Mouse (Mus musculus) lung, embryonic 14.5 days (tissue): ENCODE data around the gene Cpt1a. TPM values are rescaled to one million over a fixed set of nuclear protein-coding genes. Genes with fewer than 3 reads are reported as not detected.
A peak's percentile ranks its signal among the peaks of the same experiment; 100 is the strongest.

ENCODE experiments used
- ATAC-seq: fragments of 200-750 bp; cut with Nextera tagmentation; 2 replicates; pipeline ENCODE4 v1.8.0; 2017; ENCODE audit warnings: mild to moderate bottlenecking, moderate TSS enrichment, moderate library complexity; ENCODE audit not compliant: insufficient read depth
- DNase-seq: peaks from one replicate; pipeline ENCODE4 v3.0.0-alpha.2; 2015
- H3K27ac ChIP-seq: fragments of 300-500 bp; sonication (generic); 2 replicates; pipeline ENCODE4 v1.5.1; 2014; ENCODE audit warnings: low read depth, mild to moderate bottlenecking, moderate library complexity
- H3K27me3 ChIP-seq: fragments of 300-500 bp; sonication (generic); 2 replicates; pipeline ENCODE4 v1.6.1; 2014; ENCODE audit warnings: low read length, control low read depth; ENCODE audit not compliant: insufficient read depth
- H3K36me3 ChIP-seq: fragments of 300-500 bp; sonication (generic); 2 replicates; pipeline ENCODE4 v1.6.1; 2014; ENCODE audit warnings: control low read depth; ENCODE audit not compliant: insufficient read depth
- H3K4me1 ChIP-seq: fragments of 300-500 bp; sonication (generic); 2 replicates; pipeline ENCODE4 v1.6.1; 2014; ENCODE audit warnings: antibody characterized with exemption, control low read depth; ENCODE audit not compliant: insufficient read depth
- H3K4me2 ChIP-seq: fragments of 300-500 bp; sonication (generic); 2 replicates; pipeline ENCODE4 v1.6.1; 2014; ENCODE audit warnings: mild to moderate bottlenecking
- H3K4me3 ChIP-seq: fragments of 300-500 bp; sonication (generic); 2 replicates; pipeline ENCODE4 v1.5.1; 2014; ENCODE audit warnings: low read depth, low read length
- H3K9ac ChIP-seq: fragments of 300-500 bp; sonication (generic); 2 replicates; pipeline ENCODE4 v1.6.1; 2014
- H3K9me3 ChIP-seq: fragments of 300-500 bp; sonication (generic); 2 replicates; pipeline ENCODE4 v1.6.1; 2016; ENCODE audit warnings: low read depth, low read length, control low read depth
- CTCF ChIP-seq: IDR thresholded peaks from 2 replicates; pipeline ENCODE4 v1.5.1; 2016; ENCODE audit warnings: antibody characterized with exemption, low read depth
- WGBS: fragments of 180-500 bp; shearing (Covaris S2); extraction: QIAGEN DNeasy Blood & Tissue Kit; methylation state at CpG from one replicate; pipeline ENCODE4 v1.1.7; 2014; 5-methylcytosine and 5-hydroxymethylcytosine counted together
- polyA plus RNA-seq: library from polyadenylated mRNA; unstranded; fragments of >200 nt; fragmentation: Nextera tagmentation; extraction: Ambion mirVana; gene quantifications from 2 replicates; pipeline ENCODE4 v1.2.1, GENCODE M21; 2014

Cpt1a gene
- polyA plus RNA-seq, 1 experiment from 2014 or later = 18.9 TPM

DNA sequence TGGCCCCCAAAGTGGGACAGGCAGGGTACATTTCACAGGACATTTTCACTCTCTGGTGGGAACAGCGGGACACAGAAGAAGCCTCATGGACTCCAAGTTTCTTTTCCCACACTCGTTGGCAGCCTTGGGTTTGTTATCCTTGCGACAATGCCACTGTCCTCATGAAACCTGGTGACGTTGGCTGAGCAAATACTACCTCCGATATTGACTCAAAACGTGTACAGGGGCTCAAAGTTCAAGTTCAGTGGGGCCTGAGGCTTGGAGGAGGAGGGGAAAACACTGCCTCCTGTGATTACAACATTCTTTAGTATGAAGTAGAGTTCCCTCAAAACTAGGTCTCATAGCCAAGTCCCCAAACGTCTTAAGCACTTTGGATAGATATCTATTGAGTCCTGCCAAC lies 2.0 kb upstream of the Cpt1a start:
- WGBS = 64% methylated on average over 7 of the region's 7 CpGs
- Histone ChIP-seq H3K36me3 (no peaks in the 10 kb centered on the region), H3K9me3 (no peaks in the 10 kb centered on the region), H3K4me2 (no peak overlapping the region), H3K27ac (no peak overlapping the region), H3K4me3 (no peak overlapping the region), H3K27me3 (0 out of 2 replicates have a peak, but pooled peaks cover 6% of the 10 kb centered on the region), H3K4me1 (peaks cover 10% of the 10 kb centered on the region), H3K9ac (no peak overlapping the region)
- no peak for TF ChIP-seq CTCF
- ATAC-seq = no peak
- no peak for DNase-seq

DNA sequence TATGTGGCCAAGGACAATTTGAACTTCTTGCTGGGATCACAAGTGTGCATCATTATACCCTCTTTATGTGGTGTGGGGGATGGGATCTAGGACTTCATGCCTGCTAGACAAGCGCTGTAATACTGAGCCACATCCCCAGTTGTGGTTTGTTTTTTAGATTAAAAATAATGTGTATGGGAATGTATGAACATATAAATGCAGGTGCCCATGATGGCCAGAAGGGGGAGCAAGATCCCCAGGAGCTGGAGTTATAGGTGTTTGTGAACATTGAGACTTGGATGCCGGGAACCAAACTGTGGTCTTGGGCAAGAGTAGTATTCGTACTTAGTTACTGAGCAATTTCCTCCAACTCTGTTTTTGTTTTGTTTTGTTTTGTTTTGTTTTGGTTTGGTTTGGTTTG lies 1.3 kb upstream of the Cpt1a start:
- TF ChIP-seq CTCF = peak; percentile 59
- no peaks in the 10 kb centered on the region for H3K9me3 ChIP-seq
- WGBS = 76% methylated on average over 3 of the region's 3 CpGs
- peaks cover 10% of the 10 kb centered on the region for H3K4me1 ChIP-seq
- no peak overlapping the region for H3K4me2 ChIP-seq
- H3K4me3 ChIP-seq = no peak overlapping the region
- no peaks in the 10 kb centered on the region for H3K36me3 ChIP-seq
- H3K27me3 ChIP-seq = 0 out of 2 replicates have a peak, but pooled peaks cover 6% of the 10 kb centered on the region
- no peak overlapping the region for H3K9ac ChIP-seq
- peak; percentile 23 for DNase-seq
- no peak overlapping the region for H3K27ac ChIP-seq
- no peak for ATAC-seq

DNA sequence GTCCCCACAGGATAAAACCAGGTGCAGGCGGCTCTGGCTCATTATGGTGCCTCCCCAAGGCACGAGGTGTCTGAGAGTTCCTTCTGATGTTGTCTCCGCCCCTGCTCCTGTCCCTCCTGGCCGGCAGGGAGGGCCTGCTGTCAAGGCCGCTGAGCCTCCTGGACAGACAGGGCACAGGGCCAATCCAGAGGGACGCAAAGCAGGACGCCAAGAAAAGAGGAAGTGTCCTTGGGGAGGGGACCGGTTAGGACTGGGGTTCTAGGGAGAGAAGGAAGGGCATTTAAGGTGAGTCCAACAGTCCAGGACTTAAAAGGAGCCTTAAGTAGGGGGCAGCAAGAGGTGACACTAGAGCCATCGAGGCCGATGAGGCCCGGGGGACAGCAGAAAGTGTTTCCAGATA lies 517 bp upstream of the Cpt1a start:
- Histone ChIP-seq H3K9me3 (no peaks in the 10 kb centered on the region), H3K4me1 (peaks cover 18% of the 10 kb centered on the region), H3K27me3 (0 out of 2 replicates have a peak, but pooled peaks cover 6% of the 10 kb centered on the region), H3K36me3 (no peaks in the 10 kb centered on the region), H3K9ac (peak overlapping the region; percentile 23; the same call in 1 of the 2 replicates), H3K4me3 (peak overlapping the region; percentile 59; the same call in 1 of the 2 replicates), H3K4me2 (peak overlapping the region; percentile 99), H3K27ac (no peak overlapping the region)
- 3% methylated on average over 11 of the region's 11 CpGs for WGBS
- no peak for TF ChIP-seq CTCF
- ATAC-seq = no peak
- DNase-seq = peak; percentile 78

DNA sequence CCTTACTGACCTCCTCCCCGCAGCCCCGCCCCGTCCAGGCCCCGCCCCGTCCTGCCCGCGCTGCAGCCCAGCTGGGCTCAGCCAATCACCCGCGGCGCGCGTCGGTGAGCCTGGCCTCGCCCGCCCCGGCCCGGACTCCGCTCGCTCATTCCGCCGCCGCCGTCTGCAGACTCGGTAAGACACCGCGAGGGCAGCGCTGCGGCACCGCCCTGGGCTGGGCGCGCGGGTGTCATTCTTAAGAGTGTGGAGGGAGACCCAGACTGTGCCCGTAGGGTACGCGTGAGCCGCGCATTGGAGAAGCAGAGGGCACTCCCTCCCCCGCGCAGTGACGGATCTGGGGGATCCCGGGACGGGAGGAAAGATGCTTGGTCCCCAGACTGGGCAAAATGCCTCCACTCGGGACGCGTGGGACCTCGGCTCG lies 1.1 kb downstream of the Cpt1a start:
- under 1% methylated on average over 47 of the region's 47 CpGs for WGBS
- DNase-seq = peak; percentile 87
- H3K27ac ChIP-seq = no peak overlapping the region
- H3K9ac ChIP-seq = peak overlapping the region; percentile 59
- peak overlapping the region; percentile 59 for H3K4me3 ChIP-seq
- TF ChIP-seq CTCF = no peak
- 0 out of 2 replicates have a peak, but pooled peaks cover 6% of the 10 kb centered on the region for H3K27me3 ChIP-seq
- H3K4me1 ChIP-seq = peaks cover 18% of the 10 kb centered on the region
- peak overlapping the region; percentile 99 for H3K4me2 ChIP-seq
- ATAC-seq = peak; percentile 80
- no peaks in the 10 kb centered on the region for H3K9me3 ChIP-seq
- no peaks in the 10 kb centered on the region for H3K36me3 ChIP-seq

DNA sequence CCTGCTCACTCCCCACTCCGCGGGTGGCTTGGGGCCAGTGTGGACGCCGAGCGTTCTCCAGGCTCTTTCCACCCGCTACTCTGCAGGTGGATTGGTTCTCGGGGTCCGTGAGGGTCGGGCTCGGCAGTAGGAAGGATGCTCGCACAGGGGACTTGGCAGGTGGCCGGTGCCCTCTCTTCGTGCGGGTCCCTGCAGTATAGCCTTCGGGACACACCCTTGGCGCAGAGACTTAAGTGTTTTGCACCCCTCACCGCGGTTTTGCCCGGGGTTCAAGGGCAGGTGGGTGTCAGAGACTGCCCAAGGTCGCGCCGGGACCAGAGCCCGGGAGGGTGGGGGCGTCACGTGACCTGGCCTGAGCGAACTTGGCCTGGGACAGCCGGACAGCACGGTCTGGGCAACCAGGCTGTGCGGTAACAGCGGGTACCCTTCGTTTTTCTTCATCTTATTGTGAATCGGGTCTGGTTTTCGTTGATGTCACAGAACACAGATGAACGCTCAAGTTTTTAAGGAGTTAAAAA lies 1.7 kb downstream of the Cpt1a start:
- Histone ChIP-seq H3K36me3 (no peaks in the 10 kb centered on the region), H3K27ac (peak overlapping the region; percentile 94; the same call in 1 of the 2 replicates), H3K4me1 (peaks cover 18% of the 10 kb centered on the region), H3K27me3 (0 out of 2 replicates have a peak, but pooled peaks cover 6% of the 10 kb centered on the region), H3K4me3 (peak overlapping the region; percentile 59), H3K4me2 (peak overlapping the region; percentile 99), H3K9me3 (no peaks in the 10 kb centered on the region), H3K9ac (peak overlapping the region; percentile 59)
- DNase-seq = peak; percentile 53
- under 1% methylated on average over 34 of the region's 34 CpGs for WGBS
- peak; percentile 3 for ATAC-seq
- TF ChIP-seq CTCF = no peak

DNA sequence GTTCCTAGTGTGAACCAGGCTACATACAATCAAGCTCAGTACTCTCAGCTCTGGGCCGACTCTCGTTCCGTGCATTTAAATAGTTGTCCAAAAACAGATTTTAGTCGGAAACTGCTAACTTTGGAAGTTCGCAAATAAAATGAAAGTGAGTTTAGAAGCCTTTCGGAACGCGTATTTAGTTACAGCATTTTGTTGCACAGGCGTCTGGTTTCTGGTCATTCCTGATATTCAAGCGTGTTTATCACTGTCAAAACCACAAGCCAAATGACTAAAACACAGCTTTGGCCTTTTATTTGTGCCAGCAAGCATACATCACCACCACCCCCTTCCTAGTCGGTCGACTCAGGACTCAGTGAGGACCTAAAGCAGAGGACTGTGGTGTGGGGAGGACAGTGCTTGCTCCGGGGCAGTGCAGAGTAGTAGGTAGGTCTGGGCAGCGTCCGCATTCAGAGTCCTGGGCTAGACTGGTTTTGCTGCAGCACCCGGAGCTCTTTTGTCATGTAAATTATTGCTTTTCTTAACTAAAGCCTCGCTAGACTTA lies 2.2 kb downstream of the Cpt1a start:
- no peaks in the 10 kb centered on the region for H3K9me3 ChIP-seq
- peak overlapping the region; percentile 59 for H3K9ac ChIP-seq
- DNase-seq (no peak), ATAC-seq (no peak)
- peak overlapping the region; percentile 59 for H3K4me3 ChIP-seq
- WGBS = 4% methylated on average over 17 of the region's 17 CpGs
- peak overlapping the region; percentile 99 for H3K4me2 ChIP-seq
- peaks cover 18% of the 10 kb centered on the region for H3K4me1 ChIP-seq
- H3K36me3 ChIP-seq = no peaks in the 10 kb centered on the region
- H3K27ac ChIP-seq = peak overlapping the region; percentile 94
- no peak for TF ChIP-seq CTCF
- H3K27me3 ChIP-seq = 0 out of 2 replicates have a peak, but pooled peaks cover 6% of the 10 kb centered on the region

DNA sequence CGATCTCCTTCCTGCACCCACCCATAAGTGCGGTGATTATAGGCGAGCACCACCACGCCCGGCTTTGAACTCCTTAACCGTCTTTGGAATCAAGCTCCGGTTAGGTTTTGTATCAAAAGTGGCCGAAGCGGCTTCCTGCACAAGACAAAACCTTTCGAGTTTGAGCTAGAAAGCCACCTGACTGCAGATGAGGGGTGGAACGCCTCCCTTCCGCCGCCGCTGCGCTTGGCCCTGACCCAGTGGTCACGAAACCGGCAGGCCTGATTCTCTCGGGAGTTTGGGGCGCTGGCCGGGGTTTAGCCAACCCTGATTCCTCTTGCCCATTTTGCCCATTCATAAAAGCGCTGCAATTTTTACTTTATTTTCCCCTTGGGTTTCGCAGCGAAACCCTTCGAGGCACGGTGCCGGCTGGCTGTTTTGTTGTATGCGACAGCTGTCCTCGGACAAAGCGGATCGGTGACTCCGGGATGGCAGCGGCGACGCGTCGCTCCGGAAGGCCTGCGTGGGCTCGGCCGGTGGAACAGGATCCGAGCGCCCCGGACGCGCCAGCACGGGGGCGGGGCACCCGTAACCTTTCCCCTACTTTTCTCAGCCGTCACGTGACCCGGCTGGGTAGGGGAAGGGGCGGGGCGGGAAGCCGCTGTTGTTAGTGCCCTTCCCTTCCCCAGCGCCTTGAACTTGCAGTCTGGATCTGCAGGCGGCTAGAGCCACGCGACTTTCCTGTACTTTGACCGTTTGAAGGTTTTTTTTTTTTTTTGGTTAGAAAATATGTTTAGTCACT lies 3.0 kb downstream of the Cpt1a start:
- WGBS = under 1% methylated on average over 59 of the region's 59 CpGs
- H3K4me3 ChIP-seq = peak overlapping the region; percentile 59
- peak; percentile 78 for ATAC-seq

More for the DNA sequence above, 3.0 kb downstream of the Cpt1a start:
- DNase-seq = peak; percentile 95
- H3K4me1 ChIP-seq = peaks cover 18% of the 10 kb centered on the region
- H3K9me3 ChIP-seq = no peaks in the 10 kb centered on the region
- H3K27me3 ChIP-seq = 0 out of 2 replicates have a peak, but pooled peaks cover 6% of the 10 kb centered on the region
- TF ChIP-seq CTCF = no peak
- no peaks in the 10 kb centered on the region for H3K36me3 ChIP-seq
- peak overlapping the region; percentile 99 for H3K4me2 ChIP-seq
- H3K9ac ChIP-seq = peak overlapping the region; percentile 50
- H3K27ac ChIP-seq = peak overlapping the region; percentile 94
